Mouse (Mus musculus) cortical plate, adult 2 months (tissue): ENCODE measurements around the gene Gnrhr. TPM values are rescaled to one million over a fixed set of nuclear protein-coding genes. Genes with fewer than 3 reads are reported as not detected.

Experiments
- H3K27ac ChIP-seq: fragments of 200-500 bp; 2 replicates; pipeline ENCODE4 v1.5.1; 2012; ENCODE audit warnings: low read length, control low read depth, inconsistent platforms; ENCODE audit not compliant: insufficient read depth
- H3K4me1 ChIP-seq: fragments of 200-500 bp; 2 replicates; pipeline ENCODE4 v1.6.1; 2011; ENCODE audit warnings: low read length; ENCODE audit not compliant: control insufficient read depth, insufficient read depth
- H3K4me3 ChIP-seq: fragments of 200-500 bp; 2 replicates; pipeline ENCODE4 v1.5.1; 2011; ENCODE audit warnings: mild to moderate bottlenecking, low read length, control low read depth; ENCODE audit not compliant: insufficient read depth
- CTCF ChIP-seq: fragments of 200-500 bp; IDR thresholded peaks from 2 replicates; pipeline ENCODE4 v1.5.1; 2011; ENCODE audit warnings: mild to moderate bottlenecking, control low read depth, low read length; ENCODE audit not compliant: insufficient read depth; ENCODE audit errors: extremely low read depth
- POLR2A ChIP-seq: fragments of 200-500 bp; IDR thresholded peaks from 2 replicates; pipeline ENCODE4 v1.6.1; 2011; ENCODE audit warnings: mild to moderate bottlenecking, low read length, control low read depth; ENCODE audit not compliant: insufficient read depth; ENCODE audit errors: extremely low read depth
- polyA plus RNA-seq: library from polyadenylated mRNA; depleted of rRNA; stranded (reverse); fragments of >200 nt; gene quantifications from 2 replicates; pipeline ENCODE4 v1.2.3, GENCODE M21; 2012; rRNA removed

Gene Gnrhr
- polyA plus RNA-seq, 1 experiment: not detected

- Histone ChIP-seq H3K27ac (peak overlapping the region; percentile 53; the same call in 1 of the 2 replicates), H3K4me1 (no peaks in the 10 kb centered on the region), H3K4me3 (peak overlapping the region; percentile 67)
- TF ChIP-seq POLR2A (no peak), CTCF (no peak)
Measured at GRCm38 (mm10) chr5:86172088-86172448, 25.6 kb downstream of the Gnrhr start.

Other genes with a start within 250 kb of the Gnrhr start
- 13.1 and 13.3 TPM in 2 replicates for gene Cenpc1, start 132.3 kb downstream of the Gnrhr start, polyA plus RNA-seq
- 0.02 and 0.08 TPM in 2 replicates for gene Stap1, start 126.2 kb downstream of the Gnrhr start, polyA plus RNA-seq
- 6.4 and 7.3 TPM in 2 replicates for gene Uba6, start 25.1 kb downstream of the Gnrhr start, polyA plus RNA-seq
- not detected in 2 replicates for gene Tmprss11c, start 91.4 kb upstream of the Gnrhr start, polyA plus RNA-seq
- not detected in 2 replicates for gene Tmprss11d, start 175.5 kb upstream of the Gnrhr start, polyA plus RNA-seq